Mouse (Mus musculus) G1E (cell line): ENCODE measurements around the gene Kpna2.

ENCODE experiments used
- CTCF ChIP-seq: IDR thresholded peaks from 2 replicates; pipeline ENCODE4 v1.5.1; 2012; ENCODE audit warnings: low read depth, low read length, inconsistent platforms, mixed read lengths
- GATA1 ChIP-seq: IDR thresholded peaks from 2 replicates; pipeline ENCODE4 v1.6.1; 2012; ENCODE audit warnings: borderline replicate concordance, low read length, inconsistent platforms, mixed read lengths
- GATA2 ChIP-seq: IDR thresholded peaks from 2 replicates; pipeline ENCODE4 v1.6.1; 2012; ENCODE audit warnings: low read depth, low read length, inconsistent platforms, borderline replicate concordance
- TAL1 ChIP-seq: conservative IDR thresholded peaks from 2 replicates; pipeline ENCODE4 v1.6.1; 2012; ENCODE audit warnings: low read depth, low read length, inconsistent platforms, mixed read lengths

DNA sequence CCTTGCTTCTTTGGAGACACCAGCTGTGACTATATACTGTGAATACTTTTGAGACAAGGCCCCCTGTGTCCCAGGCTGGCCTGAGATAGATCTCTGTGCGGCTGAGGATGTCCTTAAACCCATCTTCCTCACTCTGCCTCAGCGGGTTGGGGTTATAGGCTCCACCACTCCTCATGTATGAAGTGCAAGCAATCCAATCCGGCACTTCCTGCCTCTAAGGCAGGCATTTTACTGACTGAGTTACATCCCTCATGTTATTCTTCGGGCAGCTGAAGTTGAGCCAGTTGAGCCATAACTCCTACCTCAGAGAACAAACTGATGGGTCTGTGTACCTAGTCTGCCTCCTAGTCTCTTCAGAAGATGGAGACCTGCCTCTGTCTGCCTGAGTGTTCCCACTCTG is 25.1 kb upstream of the Kpna2 start:
- TF ChIP-seq GATA1 (no peak), CTCF (no peak), GATA2 (no peak), TAL1 (no peak)
